Mouse (Mus musculus) heart, adult 2 months (tissue): ENCODE data around the gene Zfp777. TPM values are rescaled to one million over a fixed set of nuclear protein-coding genes. Genes with fewer than 3 reads are reported as not detected.

Experiments
- DNase-seq, 2 experiments: peaks; one replicate each; pipeline ENCODE4 v3.0.0; 2021
- H3K27ac ChIP-seq: fragments of 200-600 bp; 2 replicates; pipeline ENCODE4 v1.8.1; 2022
- H3K27me3 ChIP-seq: fragments of 200-500 bp; 2 replicates; pipeline ENCODE4 v1.6.1; 2012; ENCODE audit warnings: mild to moderate bottlenecking, low read length, inconsistent platforms, mixed read lengths; ENCODE audit not compliant: control insufficient read depth, insufficient read depth
- H3K36me3 ChIP-seq: fragments of 200-500 bp; 2 replicates; pipeline ENCODE4 v1.6.1; 2012; ENCODE audit warnings: low read length, inconsistent platforms; ENCODE audit not compliant: control insufficient read depth, insufficient read depth
- H3K4me1 ChIP-seq: fragments of 200-500 bp; 2 replicates; pipeline ENCODE4 v1.6.1; 2011; ENCODE audit warnings: low read length; ENCODE audit not compliant: control insufficient read depth, insufficient read depth
- H3K4me3 ChIP-seq: fragments of 200-600 bp; 2 replicates; pipeline ENCODE4 v1.8.1; 2022
- H3K79me2 ChIP-seq: fragments of 200-500 bp; replicated peaks from 2 replicates; pipeline ENCODE4 v1.6.1; 2012; ENCODE audit warnings: mild to moderate bottlenecking, inconsistent platforms, low read length, moderate library complexity, mixed read lengths; ENCODE audit not compliant: control insufficient read depth, insufficient read depth
- H3K9ac ChIP-seq: fragments of 200-500 bp; 2 replicates; pipeline ENCODE4 v1.6.1; 2012; ENCODE audit warnings: low read depth, mild to moderate bottlenecking, control low read depth, inconsistent platforms, low read length, mixed read lengths
- CTCF ChIP-seq: fragments of 200-600 bp; IDR thresholded peaks from 2 replicates; pipeline ENCODE4 v1.8.1; 2022; ENCODE audit warnings: antibody characterized with exemption, mild to moderate bottlenecking, moderate library complexity
- EP300 ChIP-seq: fragments of 200-500 bp; IDR thresholded peaks from 2 replicates; pipeline ENCODE4 v1.6.1; 2011; ENCODE audit warnings: low read depth, low read length, control low read depth; ENCODE audit not compliant: insufficient read depth
- POLR2A ChIP-seq: fragments of 200-500 bp; IDR thresholded peaks from 2 replicates; pipeline ENCODE4 v1.6.1; 2011; ENCODE audit warnings: mild to moderate bottlenecking, low read depth, low read length, control low read depth; ENCODE audit not compliant: insufficient read depth
- WGBS: fragments of 180-500 bp; shearing (Covaris S2); methylation state at CpG from one replicate; pipeline ENCODE4 v1.1.7; 2018; 5-methylcytosine and 5-hydroxymethylcytosine counted together
- intact Hi-C: fragments of 180-260 bp; cut with DNase I; formaldehyde crosslinking; loops from one replicate; pipeline ENCODE4 v1.15.1; 2025
- microRNA-seq, 2 experiments: library from miRNA; unstranded; fragments of <30 nt; microRNA quantifications; one replicate each; pipeline ENCODE4 v1.2.0; 2021
- polyA plus RNA-seq: library from polyadenylated mRNA; depleted of rRNA; stranded (reverse); fragments of >200 nt; gene quantifications from 2 replicates; pipeline ENCODE4 v1.2.3, GENCODE M21; 2012; rRNA removed
- total RNA-seq, 2 experiments: library from RNA; stranded (reverse); gene quantifications; 2 replicates each; pipeline ENCODE4 v1.2.3; 2021

Gene Zfp777
- total and polyA plus RNA-seq, 3 experiments = 10.0 to 15.6 (median 13.8) TPM

DNA sequence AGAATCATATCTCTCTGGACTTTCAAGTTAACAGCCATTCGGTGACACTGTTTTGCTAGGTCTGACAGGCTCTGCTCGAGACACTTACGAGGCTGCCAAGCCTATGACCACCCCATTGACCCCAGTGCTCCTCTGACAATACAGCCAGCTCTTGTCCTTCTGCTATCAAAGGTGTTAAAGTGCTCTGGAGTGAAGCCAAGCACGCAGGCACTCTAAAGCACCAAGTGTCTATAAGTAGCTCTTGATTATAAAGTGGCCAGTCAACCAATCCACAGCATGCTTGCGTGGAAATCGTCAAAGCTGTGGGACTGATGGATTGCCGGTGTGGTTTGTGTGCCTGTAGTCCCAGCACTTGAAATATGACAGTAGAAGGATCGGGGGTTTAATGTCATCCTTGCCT lies 38.0 kb downstream of the Zfp777 start:
- Histone ChIP-seq H3K27me3 (0 out of 2 replicates have a peak, but pooled peaks cover 3% of the 10 kb centered on the region), H3K27ac (no peak overlapping the region), H3K4me1 (no peaks in the 10 kb centered on the region), H3K4me3 (no peak overlapping the region), H3K79me2 (no peaks in the 10 kb centered on the region), H3K9ac (no peak overlapping the region), H3K36me3 (no peaks in the 10 kb centered on the region)
- intact Hi-C loops = no loop called here
- DNase-seq = peak; percentile 30 to 64
- TF ChIP-seq POLR2A (no peak), EP300 (peak; percentile 72; the same call in 1 of the 2 replicates)
- WGBS = 23% methylated on average over 8 of the region's 8 CpGs

DNA sequence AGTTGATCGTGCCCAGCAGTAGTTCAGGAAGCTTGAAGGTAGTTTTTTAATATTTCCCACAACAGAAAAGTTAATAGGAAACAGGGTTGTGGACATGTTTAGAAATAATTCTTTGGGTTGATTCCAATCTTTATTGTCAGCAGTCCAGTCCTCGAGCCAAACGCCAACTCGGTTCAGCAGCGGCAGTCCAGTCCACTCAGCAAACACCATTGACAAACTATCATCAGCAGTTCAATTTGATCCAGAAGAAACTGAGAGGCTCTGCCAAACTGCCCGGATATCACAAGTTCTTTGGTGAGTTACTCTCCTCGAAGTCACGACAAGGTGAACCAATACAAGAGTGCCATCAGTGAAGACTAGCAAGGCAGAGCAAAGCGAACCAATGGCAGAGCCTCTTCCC lies 53.0 kb downstream of the Zfp777 start:
- Histone ChIP-seq H3K79me2 (no peaks in the 10 kb centered on the region), H3K4me1 (no peaks in the 10 kb centered on the region), H3K36me3 (no peaks in the 10 kb centered on the region), H3K9ac (no peak overlapping the region), H3K27me3 (peaks cover 2% of the 10 kb centered on the region), H3K4me3 (no peak overlapping the region), H3K27ac (no peak overlapping the region)
- no peak for DNase-seq
- TF ChIP-seq CTCF (no peak), POLR2A (no peak), EP300 (no peak)
- 75% methylated on average over 9 of the region's 9 CpGs for WGBS
- intact Hi-C loops = no loop called here

DNA sequence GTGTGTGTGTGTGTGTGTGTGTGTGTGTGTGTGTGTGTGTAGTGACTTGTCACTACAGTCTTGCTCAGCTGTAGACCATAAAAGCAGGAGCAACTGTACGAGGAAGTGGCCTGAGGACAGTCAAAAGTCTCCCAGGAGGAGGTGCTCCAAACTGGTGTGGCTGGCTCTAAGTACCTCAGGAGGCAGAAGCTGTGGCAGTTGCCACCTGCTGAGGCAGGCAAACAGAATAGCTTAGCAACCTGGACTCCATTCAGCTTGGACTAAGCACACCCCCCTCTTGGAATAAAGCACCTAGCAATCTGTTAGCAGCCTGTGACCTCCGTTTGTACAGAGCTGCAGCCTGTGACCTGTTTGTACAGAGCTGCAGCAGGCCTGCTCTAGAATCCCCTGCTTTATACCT lies 64.8 kb downstream of the Zfp777 start:
- peaks cover 5% of the 10 kb centered on the region; the same call in 1 of the 2 replicates for H3K27me3 ChIP-seq
- no peak for DNase-seq
- H3K4me1 ChIP-seq = no peaks in the 10 kb centered on the region
- no peak overlapping the region for H3K9ac ChIP-seq
- no peak for TF ChIP-seq POLR2A
- no peak for TF ChIP-seq CTCF
- TF ChIP-seq EP300 = no peak
- H3K36me3 ChIP-seq = no peaks in the 10 kb centered on the region
- 54% methylated on average over 2 of the region's 2 CpGs for WGBS
- intact Hi-C loops = no loop called here
- no peak overlapping the region for H3K4me3 ChIP-seq
- no peak overlapping the region for H3K27ac ChIP-seq
- no peaks in the 10 kb centered on the region for H3K79me2 ChIP-seq

DNA sequence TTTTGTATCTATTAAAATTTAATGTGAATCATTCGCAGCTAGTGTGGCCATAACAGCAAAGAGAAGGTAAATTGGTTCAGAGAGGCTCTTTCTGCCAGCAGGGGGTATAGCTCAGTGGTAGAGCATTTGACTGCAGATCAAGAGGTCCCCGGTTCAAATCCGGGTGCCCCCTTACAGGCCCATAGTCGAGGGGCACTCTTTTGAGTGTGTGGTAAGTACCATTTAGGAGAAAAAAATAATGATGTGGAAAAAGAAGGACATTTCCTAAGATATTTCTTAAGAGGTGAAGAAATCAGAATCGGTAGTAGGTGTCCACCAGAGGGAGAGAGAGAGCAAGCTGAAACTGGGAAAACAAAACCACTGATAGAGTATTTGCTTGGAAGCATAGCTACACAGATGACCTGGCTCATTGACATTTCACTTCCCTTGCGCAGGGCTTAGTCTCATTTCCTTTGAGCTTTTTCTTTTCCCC lies 69.8 kb downstream of the Zfp777 start:
- intact Hi-C loops = no loop called here
- peaks cover 3% of the 10 kb centered on the region; the same call in 1 of the 2 replicates for H3K27me3 ChIP-seq

DNA sequence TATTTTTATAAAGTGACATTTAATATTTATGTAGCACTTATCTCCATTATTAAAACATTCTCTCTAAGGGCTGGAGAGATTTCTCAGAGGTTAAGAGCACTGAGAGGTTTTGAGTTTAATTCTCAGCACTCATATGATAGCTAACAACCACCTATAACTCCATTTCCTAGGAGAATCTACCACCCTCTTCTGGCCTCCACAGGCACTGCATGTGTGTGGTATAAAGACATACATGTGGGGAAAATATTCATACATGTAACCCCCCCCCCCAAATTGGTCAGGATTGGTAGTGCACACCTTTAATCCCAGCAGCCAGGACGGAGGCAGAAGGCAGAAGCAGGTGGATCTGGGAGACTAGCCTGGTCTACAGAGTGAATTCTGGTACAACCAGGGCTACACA lies 74.1 kb downstream of the Zfp777 start:
- Histone ChIP-seq H3K9ac (no peak overlapping the region), H3K4me3 (no peak overlapping the region), H3K27ac (no peak overlapping the region), H3K36me3 (no peaks in the 10 kb centered on the region), H3K4me1 (no peaks in the 10 kb centered on the region), H3K27me3 (peaks cover 3% of the 10 kb centered on the region; the same call in 1 of the 2 replicates), H3K79me2 (no peaks in the 10 kb centered on the region)
- TF ChIP-seq CTCF = peak; percentile 39
- no peak for TF ChIP-seq EP300
- WGBS = 87% methylated on average over 1 of the region's 1 CpGs
- DNase-seq = no peak
- intact Hi-C loops = no loop called here

More for the DNA sequence above, 69.8 kb downstream of the Zfp777 start:
- no peak overlapping the region for H3K4me3 ChIP-seq
- no peak overlapping the region for H3K9ac ChIP-seq
- WGBS = 13% methylated on average over 6 of the region's 6 CpGs
- H3K27ac ChIP-seq = no peak overlapping the region
- no peaks in the 10 kb centered on the region for H3K79me2 ChIP-seq
- no peaks in the 10 kb centered on the region for H3K36me3 ChIP-seq
- peak; percentile 83 to 84 for DNase-seq
- peak; percentile 82 for TF ChIP-seq CTCF
- TF ChIP-seq EP300 = no peak
- H3K4me1 ChIP-seq = no peaks in the 10 kb centered on the region

Small RNAs within 50 kb of the gene (microRNA-seq; reads per million reads assigned to microRNA genes)
- gene Gm24563 = 0 reads per million in 2 experiments

Other genes starting within 250 kb of the Zfp777 start
- 10 to 100 TPM; 44.1 to 46.0 TPM for gene Pdia4, start 235.5 kb downstream of the Zfp777 start, total RNA-seq
- gene Pdia4, start 235.5 kb downstream of the Zfp777 start, polyA plus RNA-seq = 14.0 and 29.7 TPM in 2 replicates
- gene Zfp786, start 218.0 kb downstream of the Zfp777 start, total RNA-seq = under 1 TPM; 0.64 to 0.78 TPM
- gene Zfp786, start 218.0 kb downstream of the Zfp777 start, polyA plus RNA-seq = 0.20 and 0.47 TPM in 2 replicates
- gene Zfp398, start 213.2 kb downstream of the Zfp777 start, total RNA-seq = 1 to 10 TPM; 5.8 to 7.4 TPM
- 3.3 and 5.5 TPM in 2 replicates for gene Zfp398, start 213.2 kb downstream of the Zfp777 start, polyA plus RNA-seq
- gene Zfp282, start 171.7 kb downstream of the Zfp777 start, total RNA-seq = 1 to 10 TPM; 4.3 to 5.1 TPM
- gene Zfp282, start 171.7 kb downstream of the Zfp777 start, polyA plus RNA-seq = 3.0 and 4.0 TPM in 2 replicates
- gene Zfp212, start 128.4 kb downstream of the Zfp777 start, total RNA-seq = 1 to 10 TPM; 8.0 to 8.8 TPM
- 4.3 and 6.2 TPM in 2 replicates for gene Zfp212, start 128.4 kb downstream of the Zfp777 start, polyA plus RNA-seq
- gene Zfp956, start 95.5 kb downstream of the Zfp777 start, total RNA-seq = 1 to 10 TPM; 1.1 to 1.7 TPM
- 2.6 and 3.3 TPM in 2 replicates for gene Zfp956, start 95.5 kb downstream of the Zfp777 start, polyA plus RNA-seq
- 1 to 10 TPM; 9.5 to 9.8 TPM for gene Zfp746, start 37.7 kb upstream of the Zfp777 start, total RNA-seq
- gene Zfp746, start 37.7 kb upstream of the Zfp777 start, polyA plus RNA-seq = 8.7 and 10.2 TPM in 2 replicates